Mouse (Mus musculus) liver (tissue): ENCODE data around the gene Dlgap1.

Experiments
- DNase-seq: peaks from one replicate; pipeline ENCODE4 v3.0.0-alpha.2; 2020; ENCODE audit warnings: mixed read lengths

Gene Dlgap1

GRCm38 (mm10) chr17:70849399-70850232 lies 880.7 kb downstream of the Dlgap1 start:
- DNase-seq = peak; percentile 82

GRCm38 (mm10) chr17:70850233-70850995 lies 881.5 kb downstream of the Dlgap1 start:
- peak; percentile 47 for DNase-seq

DNA sequence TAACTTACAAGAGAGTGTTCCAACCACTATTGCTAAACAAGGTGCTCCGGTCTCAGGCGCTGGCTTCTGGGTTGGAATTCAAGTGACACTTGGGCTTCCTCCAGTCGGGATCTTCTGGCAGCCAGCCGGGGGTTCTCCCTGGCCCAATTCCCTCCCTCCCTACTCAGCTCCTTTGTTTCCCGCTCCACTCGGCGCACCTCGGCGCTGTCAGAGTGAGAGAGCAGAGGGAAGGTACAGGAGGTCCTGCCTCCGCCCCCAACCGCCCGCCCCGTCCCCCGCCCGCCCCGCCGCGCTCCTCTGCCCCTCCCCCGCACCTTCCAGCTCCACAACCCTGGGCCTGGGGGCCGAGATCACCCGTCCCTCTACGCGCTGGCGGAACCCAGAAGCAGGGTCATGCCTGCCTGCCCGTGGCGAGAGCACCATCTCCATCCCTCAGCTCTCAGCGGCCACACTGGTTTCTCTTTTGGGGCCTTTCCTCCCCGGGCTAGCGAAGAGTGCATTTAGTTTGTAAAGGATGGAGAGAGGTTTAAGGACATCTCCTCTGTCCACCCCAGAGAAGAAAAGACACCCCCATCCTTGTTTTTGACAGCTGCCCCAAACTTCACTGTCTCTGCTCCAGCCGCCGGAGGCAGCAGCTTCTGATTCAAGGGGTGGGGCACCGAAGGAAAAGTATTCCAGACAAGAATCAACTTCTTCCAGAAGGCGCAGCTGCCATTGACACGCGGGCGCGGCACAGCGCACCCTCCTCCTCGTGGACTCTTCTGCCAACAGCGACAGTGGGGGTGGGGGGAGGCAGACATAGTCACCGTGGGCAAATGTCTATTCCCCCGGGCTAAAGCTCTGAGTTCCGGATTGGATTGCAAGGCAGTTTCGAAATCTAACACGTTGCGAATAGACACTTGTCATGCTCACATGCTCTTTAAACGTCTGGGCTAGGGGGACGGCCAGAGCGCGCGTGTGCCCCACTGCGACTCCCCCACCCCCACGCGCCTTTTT lies 882.4 kb downstream of the Dlgap1 start:
- peak; percentile 75 for DNase-seq

DNA sequence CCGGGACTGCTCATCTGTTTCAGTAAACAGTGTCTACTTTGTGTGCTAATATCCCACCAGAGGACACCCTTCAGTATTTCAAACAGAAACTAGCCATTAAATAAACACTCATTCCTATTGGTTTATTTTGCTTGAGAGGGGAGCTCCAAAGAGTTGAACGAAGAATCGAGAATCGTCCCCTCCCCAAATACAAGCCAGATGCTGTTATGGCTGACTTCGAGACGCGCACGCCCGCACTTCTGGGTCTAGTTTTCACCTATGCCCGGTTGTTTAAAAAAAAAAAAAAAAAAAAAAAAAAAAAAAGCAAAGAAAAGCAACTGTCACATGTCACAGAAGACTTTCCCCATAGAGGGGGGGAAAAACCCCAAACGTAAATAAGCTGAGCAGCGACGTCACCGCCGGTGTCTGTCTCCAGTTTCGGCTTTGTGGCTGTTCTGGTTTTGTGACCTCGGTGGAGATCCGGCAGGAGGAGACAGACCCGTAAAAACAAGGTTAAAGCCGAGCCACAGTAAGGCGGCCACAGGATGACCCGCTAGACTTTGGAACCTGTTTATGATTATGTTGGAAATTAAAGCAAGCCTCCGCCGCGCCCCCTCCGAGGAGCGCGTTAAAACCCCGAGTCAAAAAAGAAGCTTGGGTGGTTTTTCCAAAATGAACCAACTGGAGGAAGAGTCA lies 883.3 kb downstream of the Dlgap1 start:
- no peak for DNase-seq

- DNase-seq = peak; percentile 70
These were observed 884.0 kb downstream of the Dlgap1 start for GRCm38 (mm10) chr17:70852686-70853386.

DNA sequence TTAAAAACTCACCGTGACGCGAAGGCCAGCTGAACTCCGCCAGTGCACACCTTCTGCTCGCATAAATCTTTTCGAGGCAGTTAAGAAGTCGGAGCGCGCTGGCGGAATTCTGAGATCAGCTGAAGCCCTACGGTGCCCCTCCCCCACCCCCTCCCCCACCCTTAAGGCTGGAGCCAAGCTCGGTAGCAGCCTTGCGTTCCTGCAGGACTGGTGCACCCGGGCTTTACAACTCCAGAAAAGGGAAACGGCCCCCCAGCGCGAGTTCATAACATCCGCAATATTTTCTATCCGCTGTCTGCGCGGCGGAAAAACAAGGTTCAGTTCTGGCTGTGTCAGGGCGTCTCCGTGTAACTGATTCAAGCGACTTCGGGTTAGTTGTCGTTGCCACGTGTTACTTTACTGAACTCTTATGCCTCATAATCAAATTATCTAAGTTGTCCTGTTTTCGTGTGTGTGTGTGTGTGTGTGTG lies 884.6 kb downstream of the Dlgap1 start, which contains the start of gene Tgif1:
Gene Tgif1, minus strand, starts transcription at position 111 of the 470 bp plus-strand sequence.
- DNase-seq = peak; percentile 65

GRCm38 (mm10) chr17:70854021-70854420 lies 885.1 kb downstream of the Dlgap1 start:
- DNase-seq = no peak

- DNase-seq = no peak
These were observed 888.1 kb downstream of the Dlgap1 start for GRCm38 (mm10) chr17:70856871-70857415.

GRCm38 (mm10) chr17:70858814-70859213 lies 889.9 kb downstream of the Dlgap1 start:
- DNase-seq = no peak

GRCm38 (mm10) chr17:70864117-70864516 lies 895.2 kb downstream of the Dlgap1 start:
- DNase-seq = no peak

GRCm38 (mm10) chr17:70864645-70865044 lies 895.8 kb downstream of the Dlgap1 start:
- DNase-seq = no peak

- no peak for DNase-seq
These were observed 896.3 kb downstream of the Dlgap1 start for GRCm38 (mm10) chr17:70865060-70865604.

GRCm38 (mm10) chr17:70866029-70866428 lies 897.2 kb downstream of the Dlgap1 start:
- DNase-seq = no peak

- no peak for DNase-seq
These were observed 897.8 kb downstream of the Dlgap1 start for GRCm38 (mm10) chr17:70866538-70867114.

GRCm38 (mm10) chr17:70868577-70869229 lies 899.8 kb downstream of the Dlgap1 start:
- no peak for DNase-seq

GRCm38 (mm10) chr17:70870581-70870980 lies 901.7 kb downstream of the Dlgap1 start:
- DNase-seq = no peak
